Mouse (Mus musculus) lung, postnatal 10 days (tissue): Measurements from ENCODE around the gene Slc6a19.
"Not testable (repeated sequence)": the region's sequence is repeated elsewhere in the genome, so short reads cannot be mapped to it uniquely, and the experiment has no call there.

Source experiments
- DNase-seq: peaks from one replicate; pipeline ENCODE4 v3.0.0; 2021

Gene Slc6a19

GRCm38 (mm10) chr13:73711803-73712202 is 7.1 kb upstream of the Slc6a19 start:
- no peak for DNase-seq

GRCm38 (mm10) chr13:73711221-73711620 is 6.6 kb upstream of the Slc6a19 start:
- DNase-seq: no peak

GRCm38 (mm10) chr13:73709491-73709890 is 4.8 kb upstream of the Slc6a19 start:
- DNase-seq: peak; percentile 25

- not testable (repeated sequence) for DNase-seq
Measured at GRCm38 (mm10) chr13:73703486-73703885, 1.2 kb downstream of the Slc6a19 start.

GRCm38 (mm10) chr13:73702776-73703175 is 1.9 kb downstream of the Slc6a19 start:
- DNase-seq: peak; percentile 36

GRCm38 (mm10) chr13:73701161-73701883 is 3.3 kb downstream of the Slc6a19 start:
- no peak for DNase-seq

- DNase-seq: no peak
Measured at GRCm38 (mm10) chr13:73700554-73700953, 4.1 kb downstream of the Slc6a19 start.

GRCm38 (mm10) chr13:73699714-73700113 is 5.0 kb downstream of the Slc6a19 start:
- DNase-seq: no peak

- DNase-seq: no peak
Measured at GRCm38 (mm10) chr13:73696529-73696928, 8.1 kb downstream of the Slc6a19 start.

GRCm38 (mm10) chr13:73694972-73695371 is 9.7 kb downstream of the Slc6a19 start:
- no peak for DNase-seq

GRCm38 (mm10) chr13:73693333-73693732 is 11.3 kb downstream of the Slc6a19 start:
- DNase-seq: no peak

GRCm38 (mm10) chr13:73692249-73692868 is 12.3 kb downstream of the Slc6a19 start:
- DNase-seq: peak; percentile 76

GRCm38 (mm10) chr13:73688934-73689333 is 15.7 kb downstream of the Slc6a19 start:
- no peak for DNase-seq

GRCm38 (mm10) chr13:73687601-73688000 is 17.1 kb downstream of the Slc6a19 start:
- DNase-seq: no peak

GRCm38 (mm10) chr13:73685502-73685901 is 19.2 kb downstream of the Slc6a19 start:
- DNase-seq: no peak

GRCm38 (mm10) chr13:73684412-73684811 is 20.3 kb downstream of the Slc6a19 start:
- DNase-seq: no peak

- DNase-seq: no peak
Measured at GRCm38 (mm10) chr13:73683682-73684081, 21.0 kb downstream of the Slc6a19 start.

- no peak for DNase-seq
Measured at GRCm38 (mm10) chr13:73682226-73682625, 22.4 kb downstream of the Slc6a19 start.

GRCm38 (mm10) chr13:73680394-73680793 is 24.3 kb downstream of the Slc6a19 start:
- no peak for DNase-seq

GRCm38 (mm10) chr13:73679311-73679710 is 25.4 kb downstream of the Slc6a19 start:
- no peak for DNase-seq

- no peak for DNase-seq
Measured at GRCm38 (mm10) chr13:73677853-73678252, 26.8 kb downstream of the Slc6a19 start, which contains the start of gene Slc6a18. TSS of gene Slc6a18 (minus strand) at chr13:73678023.

GRCm38 (mm10) chr13:73675161-73675560 is 29.5 kb downstream of the Slc6a19 start:
- no peak for DNase-seq

GRCm38 (mm10) chr13:73660163-73660695 is 44.4 kb downstream of the Slc6a19 start:
- no peak for DNase-seq

- no peak for DNase-seq
Measured at GRCm38 (mm10) chr13:73658953-73659352, 45.7 kb downstream of the Slc6a19 start.
